Mouse (Mus musculus): ENCODE data around the gene Hps3.

DNA sequence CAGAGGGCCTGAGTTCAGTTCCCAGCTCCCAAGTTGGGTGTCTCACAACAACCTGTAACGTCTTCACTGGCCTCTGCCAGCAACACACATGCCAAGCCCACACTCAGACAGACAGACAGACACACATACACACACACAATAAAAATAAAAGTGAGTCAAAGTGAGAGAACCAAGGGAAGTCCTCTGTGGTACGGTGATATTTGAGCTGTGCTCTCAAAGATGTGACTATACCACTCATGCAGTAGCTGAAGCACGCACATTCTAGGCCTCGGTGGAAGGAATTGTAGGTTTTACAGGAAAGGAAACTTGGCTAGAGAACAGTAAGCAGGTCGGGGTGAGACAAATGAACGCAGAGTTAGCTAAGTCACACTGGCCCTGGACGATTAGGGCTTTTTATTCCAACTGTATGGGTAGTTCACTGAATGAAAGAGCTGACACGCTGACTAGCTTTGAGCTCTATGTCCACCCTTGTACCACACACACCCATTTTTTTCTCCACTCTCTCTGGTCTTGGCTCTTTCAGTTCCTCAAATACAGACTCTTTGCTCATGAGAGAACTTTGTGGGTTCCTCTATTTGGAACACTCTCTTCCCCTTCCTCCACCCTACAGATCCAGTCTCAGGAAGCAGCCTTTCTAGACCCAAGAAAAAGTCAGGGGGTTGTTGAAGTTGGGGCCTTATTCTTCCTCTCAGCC is 8.0 kb downstream of the Hps3 start:
- no peak for TF ChIP-seq POLR2A (IDR thresholded peaks at IDR 0.05; ENCODE audit: control insufficient read depth, extremely low read depth, insufficient read depth, low read length, poor library complexity)
- no peak for TF ChIP-seq CTCF (IDR thresholded peaks at IDR 0.05; ENCODE audit: borderline replicate concordance, control insufficient read depth, extremely low read depth, insufficient read depth, low read length, poor library complexity)
